Mouse (Mus musculus) lung, postnatal 36 days (tissue): Measurements from ENCODE around the gene Shroom1.
A peak's percentile ranks its signal among the peaks of the same experiment; 100 is the strongest.
"Not testable (repeated sequence)": the region's sequence is repeated elsewhere in the genome, so short reads cannot be mapped to it uniquely, and the experiment has no call there.

Experiments used
- DNase-seq: peaks from one replicate; pipeline ENCODE4 v3.0.0; 2022; ENCODE audit warnings: mixed read lengths

Gene Shroom1

GRCm38 (mm10) chr11:53456474-53457371 lies at the start of gene Shroom1, which contains the start of gene Gm10447:
Shroom1 (plus strand) TSS chr11:53457205.
Gm10447 (minus strand) TSS chr11:53457110.
- DNase-seq, result peak; percentile 71

- DNase-seq, result peak; percentile 33
These were observed 45.3 kb upstream of the Shroom1 start for GRCm38 (mm10) chr11:53411738-53412137.

- DNase-seq, result no peak
These were observed 43.1 kb upstream of the Shroom1 start for GRCm38 (mm10) chr11:53413871-53414270.

GRCm38 (mm10) chr11:53418048-53418447 lies 39.0 kb upstream of the Shroom1 start:
- no peak for DNase-seq

- no peak for DNase-seq
These were observed 34.0 kb upstream of the Shroom1 start, which contains the start of gene Leap2 for GRCm38 (mm10) chr11:53423036-53423435. Leap2 (minus strand) TSS chr11:53423170.

- DNase-seq, result peak; percentile 37
These were observed 32.2 kb upstream of the Shroom1 start for GRCm38 (mm10) chr11:53424826-53425225.

- DNase-seq, result no peak
These were observed 31.8 kb upstream of the Shroom1 start for GRCm38 (mm10) chr11:53425251-53425650.

- no peak for DNase-seq
These were observed 31.2 kb upstream of the Shroom1 start for GRCm38 (mm10) chr11:53425711-53426255.

- DNase-seq, result not testable (repeated sequence)
These were observed 30.1 kb upstream of the Shroom1 start for GRCm38 (mm10) chr11:53426914-53427313.

- DNase-seq, result no peak
These were observed 28.9 kb upstream of the Shroom1 start for GRCm38 (mm10) chr11:53427993-53428715.

GRCm38 (mm10) chr11:53428716-53429057 lies 28.3 kb upstream of the Shroom1 start:
- no peak for DNase-seq

- no peak for DNase-seq
These were observed 27.8 kb upstream of the Shroom1 start for GRCm38 (mm10) chr11:53429182-53429581.

- no peak for DNase-seq
These were observed 26.7 kb upstream of the Shroom1 start for GRCm38 (mm10) chr11:53430300-53430669.

GRCm38 (mm10) chr11:53430670-53431346 lies 26.2 kb upstream of the Shroom1 start, which contains the start of the genes Uqcrq and Gdf9:
Uqcrq (minus strand) TSS chr11:53430831.
Gdf9 (plus strand) TSS chr11:53431023.
- peak; percentile 100 for DNase-seq

- DNase-seq, result peak; percentile 37
These were observed 25.5 kb upstream of the Shroom1 start for GRCm38 (mm10) chr11:53431347-53432056.

- DNase-seq, result no peak
These were observed 23.9 kb upstream of the Shroom1 start for GRCm38 (mm10) chr11:53433057-53433456.

GRCm38 (mm10) chr11:53435504-53435903 lies 21.5 kb upstream of the Shroom1 start:
- DNase-seq, result no peak

- DNase-seq, result no peak
These were observed 20.7 kb upstream of the Shroom1 start for GRCm38 (mm10) chr11:53436338-53436737.

- DNase-seq, result no peak
These were observed 15.1 kb upstream of the Shroom1 start for GRCm38 (mm10) chr11:53441921-53442320.

GRCm38 (mm10) chr11:53443861-53444260 lies 13.1 kb upstream of the Shroom1 start:
- DNase-seq, result peak; percentile 77

GRCm38 (mm10) chr11:53445562-53445961 lies 11.4 kb upstream of the Shroom1 start:
- DNase-seq, result no peak

GRCm38 (mm10) chr11:53446183-53446582 lies 10.8 kb upstream of the Shroom1 start:
- no peak for DNase-seq
